Mouse (Mus musculus) ZHBTc4 (cell line): Measurements from ENCODE around the gene Fth1.
A peak's percentile ranks its signal among the peaks of the same experiment; 100 is the strongest.
"Not testable (repeated sequence)": the region's sequence is repeated elsewhere in the genome, so short reads cannot be mapped to it uniquely, and the experiment has no call there.

Source experiments
- DNase-seq: peaks from one replicate; pipeline ENCODE4 v3.0.0-alpha.2; 2011; ENCODE audit warnings: low read depth, low spot score

Fth1 gene

DNA sequence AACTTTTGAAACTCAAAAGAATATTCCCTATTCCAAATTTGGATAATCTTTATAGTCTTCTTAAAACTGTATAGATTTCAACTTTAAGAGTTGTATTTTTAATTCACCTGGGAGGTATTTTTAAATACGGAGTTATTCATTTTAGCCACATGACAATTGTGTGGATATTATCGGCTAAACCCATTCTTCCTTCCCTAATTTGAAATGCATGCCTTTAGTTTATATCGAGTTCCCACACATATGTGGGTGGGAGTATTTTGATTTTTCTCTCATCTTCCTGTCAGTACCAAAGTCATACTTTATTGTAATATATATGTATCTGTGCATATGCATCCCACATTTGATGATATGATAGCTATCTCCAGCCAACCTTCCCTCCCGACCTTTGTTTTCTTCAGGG, at the start of gene Fth1:
TSS of gene Fth1 (plus strand) at position 341 of the 400 bp plus-strand sequence.
- no peak for DNase-seq

DNA sequence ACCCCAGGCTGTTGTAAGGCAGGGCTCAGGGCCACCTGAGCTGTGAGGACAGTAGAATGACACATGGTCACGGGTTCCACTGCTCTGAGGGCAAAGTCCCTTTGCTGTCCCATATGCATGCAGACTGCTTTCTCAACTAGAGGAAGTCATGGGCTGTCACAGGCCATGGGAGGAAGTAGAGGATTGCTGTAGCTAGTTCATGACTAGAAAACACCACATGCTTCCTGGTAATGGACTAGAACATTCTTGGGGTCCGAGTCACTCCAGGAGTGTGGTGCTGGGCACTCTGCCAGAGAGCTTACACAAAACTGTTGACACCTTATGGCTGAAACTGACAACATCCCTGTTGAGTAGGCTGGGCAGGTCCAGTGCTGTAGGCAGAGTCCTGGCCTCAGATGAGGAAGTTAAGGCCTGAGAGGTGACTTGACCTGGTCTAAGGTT, 49.2 kb upstream of the Fth1 start:
- not testable (repeated sequence) for DNase-seq

DNA sequence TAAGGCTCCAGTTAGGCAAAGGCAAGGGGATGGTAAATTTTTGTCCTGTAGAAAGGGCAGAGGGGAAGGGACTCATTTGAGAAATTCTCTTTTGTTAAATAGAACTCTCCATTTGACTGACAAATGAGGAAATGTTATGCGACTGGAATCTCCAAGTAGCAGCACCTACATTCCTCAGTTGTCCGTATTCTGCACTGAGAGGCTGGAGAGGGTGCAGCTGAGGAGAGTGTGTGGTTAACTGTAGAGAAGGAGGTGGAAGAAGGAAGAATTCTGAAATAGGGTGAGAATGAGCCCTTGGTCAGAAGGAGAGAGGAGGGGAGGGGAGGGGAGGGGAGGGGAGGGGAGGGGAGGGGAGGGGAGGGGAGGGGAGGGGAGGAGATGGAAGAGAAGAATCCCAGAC, 46.5 kb upstream of the Fth1 start:
- peak; percentile 59 for DNase-seq

DNA sequence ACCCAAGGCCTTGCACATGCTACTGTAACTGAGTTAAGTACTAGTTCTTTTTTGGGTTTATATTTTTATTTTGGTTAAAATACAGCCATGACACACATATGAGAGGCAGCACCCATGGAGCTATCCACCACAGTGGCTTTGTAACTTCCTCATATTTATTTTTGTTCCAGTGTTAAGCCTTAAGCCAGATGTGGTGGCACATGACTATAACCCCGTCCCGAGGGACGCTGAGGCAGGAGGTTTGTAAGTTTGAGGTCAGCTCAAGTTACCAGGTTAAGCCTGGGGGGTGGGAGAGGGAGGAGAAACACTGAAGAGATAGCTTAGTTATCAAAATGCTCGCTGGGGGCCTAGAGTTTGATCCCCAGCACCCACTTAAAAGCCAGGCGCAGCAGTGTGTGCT, 43.8 kb upstream of the Fth1 start:
- no peak for DNase-seq

DNA sequence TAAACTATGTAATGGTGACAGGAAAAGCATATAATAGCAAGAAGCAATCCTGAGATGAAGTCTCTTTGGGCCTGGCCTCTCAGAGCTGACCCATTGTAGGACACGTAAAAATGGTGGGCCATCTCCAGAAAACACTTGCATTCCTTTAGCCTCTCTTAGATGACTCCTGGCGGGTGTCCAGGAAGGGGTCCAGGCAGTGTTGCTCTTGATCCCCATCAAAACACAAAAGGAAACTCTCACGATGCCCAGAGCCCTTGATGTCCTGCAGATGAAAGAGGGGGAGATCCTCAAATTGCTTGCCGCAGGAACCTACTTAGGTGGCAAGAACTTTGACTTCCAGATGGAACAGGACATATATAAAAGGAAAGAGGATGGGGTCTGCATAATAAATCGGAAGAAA, 43.0 kb upstream of the Fth1 start:
- DNase-seq, result no peak

DNA sequence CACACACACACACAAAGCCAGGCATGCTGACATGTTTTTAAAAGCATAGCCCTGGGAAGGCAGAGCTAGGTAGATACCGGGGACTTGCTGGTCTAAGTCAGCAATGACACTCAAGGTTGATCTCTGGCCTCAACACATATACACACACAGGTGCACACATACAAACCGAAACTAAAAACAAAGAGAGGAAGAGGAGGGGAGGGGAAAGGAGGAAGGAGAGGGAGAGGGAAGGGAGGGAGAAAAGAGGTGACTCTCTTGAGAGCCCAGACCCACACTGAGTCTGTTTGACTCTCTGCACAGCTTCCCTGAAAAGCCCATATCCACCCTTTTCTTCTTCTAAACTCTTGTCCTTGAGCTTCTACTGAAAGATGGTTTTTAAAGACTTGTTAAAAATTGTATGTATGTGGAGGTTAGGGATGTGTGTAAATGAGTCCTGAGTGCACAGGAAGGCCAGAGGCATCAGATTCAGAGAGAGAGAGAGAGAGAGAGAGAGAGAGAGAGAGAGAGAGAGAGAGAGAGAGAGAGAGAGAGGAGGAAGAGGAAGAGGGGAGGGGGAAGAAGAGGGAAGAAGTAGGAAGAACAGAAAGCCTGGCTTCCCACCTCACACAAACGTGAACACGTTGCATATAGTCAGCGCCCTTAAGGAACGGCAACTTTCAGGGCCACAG, 42.1 kb upstream of the Fth1 start:
- no peak for DNase-seq

DNA sequence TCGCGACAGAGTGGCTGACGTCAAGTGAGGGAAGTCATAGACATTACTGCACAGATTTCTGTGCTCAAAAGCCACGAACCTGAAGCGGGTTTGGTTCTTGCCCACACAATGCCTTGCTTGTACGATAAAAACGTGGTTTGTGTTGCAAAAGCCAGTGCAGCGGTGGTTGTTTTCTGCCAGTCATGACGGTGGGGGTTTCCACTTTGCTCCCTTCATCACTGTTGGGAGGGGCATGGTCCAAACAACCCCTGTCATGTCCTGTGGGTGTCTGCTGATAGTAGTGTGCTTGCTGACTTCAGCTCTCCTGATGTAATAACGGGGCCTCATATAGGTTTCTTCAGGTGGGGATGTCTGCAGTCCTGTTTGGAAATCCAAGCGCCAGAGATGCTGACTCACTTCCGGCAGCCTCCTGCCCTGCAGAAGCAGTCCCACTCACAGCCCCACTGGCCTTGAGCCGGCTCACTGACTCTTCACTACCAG, 41.5 kb upstream of the Fth1 start:
- no peak for DNase-seq

DNA sequence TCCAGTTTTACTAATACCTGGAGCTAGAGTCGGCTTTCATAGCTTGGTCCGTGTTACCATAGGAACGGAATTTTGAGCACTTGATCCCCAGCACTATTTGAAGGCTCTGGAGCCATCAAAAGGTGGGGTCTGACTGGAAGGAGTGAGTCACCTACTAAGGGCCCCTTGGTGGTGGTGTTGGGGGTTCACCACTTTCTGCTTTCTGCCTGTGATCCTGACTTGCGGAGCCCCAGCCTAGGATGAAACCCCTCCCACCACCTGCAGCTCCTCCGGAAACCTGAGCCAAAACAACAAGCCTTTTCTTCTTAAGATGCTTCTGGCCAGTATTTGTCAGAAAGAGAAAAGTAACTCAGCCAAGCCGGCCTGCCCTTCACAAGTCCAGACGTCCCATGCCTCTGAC, 40.6 kb upstream of the Fth1 start:
- no peak for DNase-seq

DNA sequence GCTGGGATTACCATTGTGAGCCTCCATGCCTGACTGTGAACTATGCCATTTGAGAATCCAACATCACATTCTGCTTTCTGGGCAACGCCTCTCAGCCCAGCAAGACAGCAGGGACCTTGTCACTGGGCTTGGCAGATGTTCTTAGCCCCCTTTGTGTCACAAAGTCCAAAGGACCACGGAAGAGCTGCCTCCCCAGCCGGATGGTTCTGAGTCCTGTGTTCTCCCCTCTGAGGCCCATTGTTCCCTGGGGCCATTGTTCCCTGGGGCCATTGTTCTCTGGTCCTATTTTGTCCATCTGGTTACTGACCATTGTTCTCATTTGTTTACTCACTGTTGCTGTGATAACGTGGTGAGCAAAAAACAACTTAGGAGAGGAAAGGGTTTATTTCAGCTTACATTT, 39.5 kb upstream of the Fth1 start:
- DNase-seq, result no peak

DNA sequence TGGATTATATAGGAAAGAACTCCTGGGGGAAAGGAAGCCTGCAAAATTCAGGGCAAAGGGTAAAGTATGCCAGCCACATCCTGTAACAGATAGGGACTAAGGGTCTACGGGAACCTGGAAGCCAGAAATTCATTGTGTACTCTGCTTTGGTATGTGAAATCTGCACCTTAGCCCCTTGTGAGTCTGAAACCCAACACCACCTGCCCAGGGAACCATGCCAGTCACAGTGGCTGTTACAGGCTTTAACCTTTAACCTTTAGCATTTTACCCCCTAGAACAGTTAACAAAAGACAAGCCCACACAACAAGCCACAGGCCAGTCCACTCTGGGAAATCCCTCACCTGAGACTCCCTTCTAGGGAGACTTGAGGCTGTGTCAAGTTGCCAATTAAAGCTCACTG, 38.6 kb upstream of the Fth1 start:
- DNase-seq, result no peak

DNA sequence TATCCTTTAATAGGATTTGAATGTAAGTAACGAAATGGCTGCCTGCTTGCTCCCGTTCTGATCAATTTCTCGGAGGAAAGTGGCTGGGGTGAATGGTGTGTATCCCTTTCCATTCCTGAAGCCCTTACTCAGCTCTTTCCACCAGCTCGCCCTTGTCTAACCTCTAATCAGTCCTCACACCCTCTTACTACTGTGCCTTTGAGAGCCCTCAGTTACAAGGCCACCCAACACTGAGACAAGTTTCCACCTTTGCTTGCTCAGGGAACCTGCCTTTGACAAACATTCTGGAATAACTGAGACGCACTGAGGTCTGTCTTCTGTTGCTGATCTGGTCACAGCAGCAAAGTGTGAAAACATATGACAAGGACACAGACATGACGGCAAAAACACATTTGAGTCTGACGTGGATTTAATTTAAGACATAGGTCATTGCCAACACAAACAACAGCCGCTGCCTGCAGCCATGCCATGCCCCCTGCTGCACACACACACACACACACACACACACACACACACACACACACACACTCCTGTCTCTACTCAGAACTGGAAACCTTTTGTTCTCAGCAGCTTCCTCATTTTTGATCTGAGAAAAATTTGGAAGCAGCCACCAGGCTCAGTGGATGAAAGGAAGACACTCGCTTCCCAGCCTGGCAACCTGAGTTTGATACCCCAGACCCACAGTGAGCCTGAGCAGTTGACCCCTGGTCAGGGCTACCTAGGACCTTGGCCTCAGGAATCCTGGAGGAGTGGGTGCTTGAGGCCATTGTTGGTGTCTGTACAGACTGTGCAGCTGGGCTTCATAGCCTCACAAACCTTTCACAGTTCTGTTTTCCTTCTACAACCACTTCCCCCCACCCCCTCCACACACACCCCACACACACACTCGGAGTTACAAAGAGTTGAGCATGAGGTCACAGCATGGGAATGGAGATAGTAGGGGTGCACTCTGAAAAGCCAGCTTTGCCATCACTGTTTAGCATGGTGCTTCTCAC, 37.6 kb upstream of the Fth1 start:
- DNase-seq, result no peak

DNA sequence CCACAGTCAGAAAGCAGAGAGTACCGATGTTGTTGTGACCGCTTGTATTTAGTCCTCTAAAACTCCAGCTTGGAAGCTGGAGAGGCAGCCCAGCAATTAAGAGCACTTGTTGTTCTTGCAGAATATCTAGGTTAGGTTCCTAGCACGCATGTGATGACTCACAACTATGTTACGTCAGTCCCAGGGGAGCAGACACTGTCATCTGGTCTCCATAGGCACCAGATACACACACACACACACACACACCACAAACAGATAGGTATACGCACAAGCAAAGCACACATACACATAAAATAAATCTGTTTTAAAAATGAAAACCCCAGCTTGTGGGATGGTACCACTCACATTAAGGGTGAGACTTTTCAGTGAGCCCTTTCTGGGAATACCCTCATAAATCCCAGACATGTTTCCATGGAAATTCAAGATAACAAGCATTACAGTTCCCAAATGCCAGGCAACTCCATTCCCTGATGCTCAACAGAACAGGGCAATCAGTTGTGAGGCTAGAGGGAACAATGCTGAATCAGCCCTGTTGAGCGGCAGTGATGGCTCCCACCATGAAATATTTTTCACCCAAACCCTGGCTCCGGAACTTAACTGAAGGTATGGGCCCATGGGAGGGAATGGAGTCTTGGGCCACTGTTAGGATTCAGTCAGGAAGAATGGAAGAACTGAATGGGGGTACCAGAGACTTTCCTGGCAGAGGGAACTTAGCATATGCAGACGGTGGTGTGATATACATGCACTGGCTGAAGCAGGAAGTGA, 34.4 kb upstream of the Fth1 start:
- DNase-seq, result no peak

DNA sequence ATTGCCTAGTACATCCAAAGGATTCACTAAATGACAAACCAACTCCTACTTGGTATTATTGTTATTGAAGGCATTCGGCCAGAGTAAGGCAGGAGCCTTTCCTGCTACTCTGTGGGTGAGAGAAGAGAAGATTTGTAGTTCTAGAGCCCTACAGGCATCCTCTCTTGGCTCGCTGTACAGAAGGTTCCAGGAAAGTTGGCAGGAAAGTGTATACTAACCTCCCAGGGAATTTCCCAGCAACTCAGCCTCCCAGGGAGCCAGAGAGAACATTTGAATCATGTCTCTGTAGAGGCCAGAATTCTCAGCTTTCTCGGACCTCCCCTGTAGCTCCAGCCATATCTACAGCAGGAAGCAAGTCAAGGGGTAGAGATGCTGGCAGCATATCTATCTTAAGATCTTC, 33.4 kb upstream of the Fth1 start:
- no peak for DNase-seq

DNA sequence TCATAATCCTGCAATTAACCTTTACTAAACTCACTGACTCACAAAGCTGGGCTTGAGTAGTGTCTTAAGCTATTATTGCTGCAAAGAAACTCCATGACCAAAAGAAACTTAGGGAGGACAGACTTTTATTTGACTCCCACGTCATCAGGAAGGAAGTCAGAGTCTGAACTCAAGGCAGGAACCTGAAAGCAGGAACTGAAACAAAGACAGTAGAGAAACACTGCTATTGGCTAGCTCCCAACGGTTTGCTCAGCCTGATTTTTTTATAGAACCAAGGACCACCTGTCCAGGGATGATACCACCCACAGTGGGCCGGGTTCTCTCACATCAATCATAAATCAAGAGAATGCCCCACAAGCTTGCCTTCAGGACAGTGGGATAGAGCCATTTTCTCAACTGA, 28.0 kb upstream of the Fth1 start:
- no peak for DNase-seq

DNA sequence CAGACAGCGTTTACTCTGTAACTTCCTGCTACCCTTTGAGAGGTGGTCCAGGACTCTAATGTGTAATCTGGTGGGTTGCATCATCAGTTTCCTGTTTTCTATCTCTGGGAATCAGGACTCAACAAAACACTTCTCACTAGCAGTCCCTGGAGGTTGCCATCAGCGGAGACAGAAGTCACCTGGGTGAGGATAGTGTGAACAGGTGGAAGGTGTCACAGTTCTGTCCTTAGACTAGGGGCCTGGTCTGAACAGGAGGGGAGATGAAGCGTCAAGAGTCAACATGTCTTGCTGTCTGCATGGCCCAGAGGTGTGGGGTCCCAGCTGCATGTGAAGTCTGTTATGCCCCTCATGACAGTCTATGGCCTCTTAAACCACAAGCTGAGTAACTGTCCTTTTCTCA, 27.5 kb upstream of the Fth1 start:
- DNase-seq, result no peak

DNA sequence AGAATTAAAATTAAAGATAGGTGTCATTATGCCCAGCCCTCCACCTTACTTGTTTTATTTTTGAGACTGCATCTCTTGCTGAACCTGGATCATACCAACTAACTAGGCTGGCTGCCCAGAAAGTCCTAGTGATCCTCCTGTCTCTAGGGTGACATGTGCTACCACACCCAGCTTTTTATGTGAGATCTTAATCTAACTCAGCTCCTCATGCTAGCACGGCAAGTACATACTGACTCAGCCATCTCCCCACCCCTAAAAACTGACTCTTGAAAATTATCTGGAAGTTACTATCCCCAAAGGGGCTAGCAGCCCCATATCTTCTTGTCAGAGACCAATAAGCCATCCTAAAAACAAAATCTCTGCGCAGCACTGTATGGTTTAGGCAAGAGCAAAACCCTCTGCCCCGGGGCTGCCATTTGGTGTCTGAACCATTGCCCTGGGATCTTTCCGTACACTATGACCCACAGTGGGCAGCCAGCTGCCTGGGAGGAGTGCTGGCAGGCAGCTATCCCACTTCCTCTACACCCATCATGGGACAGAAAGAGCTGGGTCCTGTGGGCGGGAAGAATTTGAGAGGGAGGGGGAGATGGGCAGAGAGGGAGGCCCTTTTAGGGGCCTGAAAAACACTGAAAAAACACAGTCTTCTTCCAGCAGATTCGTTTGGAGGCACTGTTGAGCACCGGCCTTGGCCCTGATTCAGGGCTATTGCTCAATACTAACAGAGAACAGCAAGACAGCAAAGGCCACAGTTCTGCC, 26.2 kb upstream of the Fth1 start:
- no peak for DNase-seq

DNA sequence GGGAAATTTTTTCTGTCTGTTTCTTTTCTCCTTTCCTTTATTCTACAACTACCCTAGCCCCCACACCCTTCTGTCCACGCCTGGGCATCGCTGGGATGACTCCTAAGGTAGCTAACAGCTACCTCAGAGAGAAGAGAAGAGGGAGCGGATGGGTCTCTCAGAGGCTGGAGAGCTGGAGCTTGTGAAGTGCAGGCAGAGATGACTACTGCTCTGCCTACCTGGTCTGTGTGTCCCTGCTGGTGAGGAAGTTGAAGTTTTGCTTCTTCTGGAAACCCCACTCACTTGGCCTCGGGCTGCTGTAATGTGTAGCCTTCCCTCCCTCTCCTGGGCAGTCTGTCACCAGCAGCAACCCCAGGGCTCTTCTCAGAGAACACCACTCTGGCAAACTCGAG, 25.6 kb upstream of the Fth1 start:
- DNase-seq, result no peak

DNA sequence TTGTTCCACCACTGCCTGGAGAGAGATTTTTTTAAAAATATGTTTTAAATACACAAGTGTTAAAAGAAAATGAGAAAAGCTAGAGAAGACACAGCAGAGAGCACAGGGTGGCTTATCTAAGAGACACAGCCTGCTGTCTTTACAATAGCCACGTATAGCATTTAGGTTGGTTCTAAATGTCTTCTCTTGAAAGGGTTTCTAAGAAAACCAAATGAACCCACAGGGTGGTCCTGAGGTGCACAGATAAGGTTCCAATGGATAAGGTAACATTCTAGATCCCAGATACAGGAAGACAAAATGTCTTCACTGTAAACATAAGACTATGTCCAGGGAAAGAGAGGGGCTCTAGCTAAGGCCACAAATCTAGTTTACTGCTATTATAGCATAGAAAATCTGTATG, 25.0 kb upstream of the Fth1 start:
- no peak for DNase-seq

DNA sequence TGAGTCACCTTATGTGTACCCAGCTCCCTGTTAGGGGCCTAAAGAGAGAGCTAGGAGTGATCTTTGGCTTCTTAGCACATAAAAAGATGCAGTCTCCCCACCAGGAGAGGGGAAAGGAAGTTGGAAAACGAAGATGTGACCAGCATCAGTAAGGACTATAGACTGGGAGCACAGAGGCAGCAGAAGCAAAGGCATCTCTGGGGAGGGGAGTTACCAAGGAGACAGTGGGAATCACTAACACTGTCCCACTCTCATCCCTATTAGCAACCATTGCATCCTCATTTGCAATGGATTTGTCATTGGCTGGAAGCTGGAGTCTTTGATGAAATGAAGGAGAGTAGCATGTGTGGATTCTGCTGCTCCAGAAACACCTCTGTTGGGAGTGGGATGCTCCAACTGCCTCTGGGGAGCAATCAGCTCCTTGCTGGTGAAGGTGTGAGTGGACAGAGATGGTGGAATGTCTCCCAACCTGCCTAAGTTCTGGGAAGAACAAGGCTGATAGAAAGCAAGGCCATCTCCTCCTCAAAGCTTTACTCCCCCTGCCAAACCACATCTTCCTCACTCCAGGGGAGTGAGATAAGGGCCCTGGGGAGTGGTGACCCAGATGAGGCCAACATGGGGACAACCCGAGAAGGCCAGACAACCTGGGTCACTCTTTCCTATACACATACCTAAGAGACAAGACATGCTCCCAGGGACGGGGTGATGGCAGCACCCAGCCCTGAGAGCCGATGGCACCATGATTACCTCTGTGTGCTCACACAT, 23.6 kb upstream of the Fth1 start:
- DNase-seq, result no peak

DNA sequence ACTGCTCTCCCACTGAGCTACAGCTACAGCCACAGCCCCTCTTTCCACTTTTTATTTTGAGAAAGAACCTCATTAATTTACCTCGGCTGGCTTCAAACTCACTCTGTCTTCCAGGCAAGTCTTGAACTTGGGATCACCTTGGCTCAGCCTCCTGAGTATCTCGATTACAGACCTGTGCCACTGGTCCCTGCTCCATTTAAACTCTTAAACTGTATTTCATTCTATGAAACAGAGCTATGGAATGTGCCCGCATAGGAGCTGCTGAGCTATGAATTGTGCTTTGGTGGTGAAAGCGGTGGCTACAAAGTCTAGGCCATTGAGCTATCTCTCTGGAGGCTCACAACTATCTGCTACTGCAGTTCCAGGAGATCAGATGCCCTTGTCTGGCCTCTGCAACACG, 22.4 kb upstream of the Fth1 start:
- no peak for DNase-seq

DNA sequence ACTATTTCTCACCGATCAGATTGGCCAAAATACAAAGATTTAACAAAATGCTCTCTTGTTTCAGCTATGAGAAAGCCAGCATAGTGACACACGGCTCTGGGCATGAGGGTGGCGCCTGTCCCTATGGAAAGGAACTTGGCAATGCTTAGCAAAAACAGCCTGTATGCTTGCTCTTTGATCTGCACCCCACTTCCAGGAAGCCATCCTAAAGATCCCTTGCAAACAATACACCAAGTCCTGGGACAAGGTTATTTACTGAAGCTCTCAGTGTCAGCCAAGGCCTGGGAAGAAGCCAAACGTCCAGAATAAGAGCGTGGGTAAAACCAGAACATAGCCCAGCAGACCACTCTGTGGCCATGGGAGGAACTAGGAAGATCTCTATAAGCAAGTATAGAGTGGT, 19.6 kb upstream of the Fth1 start:
- DNase-seq, result no peak
